Mouse (Mus musculus): ENCODE measurements around the gene Vav1.

DNA sequence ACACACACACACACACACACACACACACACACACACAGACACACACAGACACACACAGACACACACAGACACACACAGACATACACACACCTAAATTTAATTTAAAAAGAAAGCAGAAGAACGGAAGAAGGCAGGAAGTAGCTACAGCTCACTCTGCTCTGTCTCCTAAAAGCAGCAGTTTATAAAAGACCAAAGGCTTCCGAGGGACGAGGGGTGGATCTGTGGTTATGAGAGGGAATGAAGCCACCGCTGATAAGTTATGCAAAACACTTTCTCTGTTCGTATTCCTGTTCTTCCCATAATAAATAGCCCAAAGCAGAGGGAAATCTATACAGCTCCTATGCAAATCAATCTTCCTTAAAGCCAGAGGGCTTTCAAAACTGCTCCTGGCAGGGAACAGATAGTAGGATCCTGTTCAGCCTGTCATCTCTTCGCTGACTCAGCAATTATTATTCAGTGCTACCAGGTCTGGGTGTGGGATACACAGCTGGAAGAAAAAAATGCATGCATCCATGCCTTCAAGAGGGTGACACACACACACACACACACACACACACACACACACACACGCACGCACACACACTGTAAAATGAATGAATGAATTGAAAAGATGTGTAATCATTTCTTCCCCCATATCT, 7.9 kb downstream of the Vav1 start:
- TF ChIP-seq CTCF (IDR thresholded peaks at IDR 0.05; ENCODE audit: borderline replicate concordance, insufficient read depth, low read length) (no peak), POLR2A (IDR thresholded peaks at IDR 0.05; ENCODE audit: low read depth, low read length) (no peak)

Measured in embryonic fibroblast, embryonic 13.5 days (primary cell).